Mouse (Mus musculus) left cerebral cortex, adult 8-10 months (tissue): ENCODE measurements around the gene Clpx. TPM values are rescaled to one million over a fixed set of nuclear protein-coding genes. Genes with fewer than 3 reads are reported as not detected.
A peak's percentile ranks its signal among the peaks of the same experiment; 100 is the strongest.

Source experiments
- DNase-seq, 2 experiments: peaks; one replicate each; pipeline ENCODE4 v3.0.0; 2022; ENCODE audit warnings: low spot score in 2 of 2
- total RNA-seq, 4 experiments: library from RNA; stranded (reverse); gene quantifications; 2 replicates each; pipeline ENCODE4 v1.2.4; 2022

The Clpx gene
- total RNA-seq, 4 experiments from 2014 or later: 28.4 to 30.9 (median 28.9) TPM

GRCm38 (mm10) chr9:65345854-65346475 lies 51.9 kb downstream of the Clpx start, which contains the start of gene Pdcd7:
Pdcd7 (plus strand) TSS chr9:65346104.
- DNase-seq: peak; percentile 94 to 95

- DNase-seq: peak; percentile 14 to 27
Measured at GRCm38 (mm10) chr9:65346476-65347111, 52.5 kb downstream of the Clpx start.

GRCm38 (mm10) chr9:65347112-65347850 lies 53.2 kb downstream of the Clpx start:
- DNase-seq: no peak

GRCm38 (mm10) chr9:65353251-65353650 lies 59.2 kb downstream of the Clpx start:
- DNase-seq: no peak

- DNase-seq: no peak
Measured at GRCm38 (mm10) chr9:65356561-65356960, 62.5 kb downstream of the Clpx start.

- DNase-seq: no peak
Measured at GRCm38 (mm10) chr9:65356971-65357370, 62.9 kb downstream of the Clpx start.

- no peak for DNase-seq
Measured at GRCm38 (mm10) chr9:65358956-65359480, 65.0 kb downstream of the Clpx start.

- no peak for DNase-seq
Measured at GRCm38 (mm10) chr9:65360641-65361448, 66.8 kb downstream of the Clpx start, which contains the start of gene Ubap1l. Ubap1l (plus strand) TSS chr9:65361041.

GRCm38 (mm10) chr9:65363684-65364083 lies 69.6 kb downstream of the Clpx start:
- DNase-seq: no peak

- no peak for DNase-seq
Measured at GRCm38 (mm10) chr9:65365721-65366120, 71.7 kb downstream of the Clpx start.

GRCm38 (mm10) chr9:65371756-65372155 lies 77.7 kb downstream of the Clpx start:
- no peak for DNase-seq

GRCm38 (mm10) chr9:65372449-65372848 lies 78.4 kb downstream of the Clpx start:
- DNase-seq: no peak

GRCm38 (mm10) chr9:65374468-65375162 lies 80.6 kb downstream of the Clpx start:
- no peak for DNase-seq

- peak; percentile 30 to 78 for DNase-seq
Measured at GRCm38 (mm10) chr9:65375163-65375934, 81.3 kb downstream of the Clpx start.

Other genes starting within 250 kb of the Clpx start
- 10 to 100 TPM; 35.7 to 39.1 (median 36.6) TPM for gene Igdcc4, start 192.8 kb upstream of the Clpx start, total RNA-seq
- 1 to 10 TPM; 1.2 to 2.1 (median 1.2) TPM for gene Igdcc3, start 153.1 kb upstream of the Clpx start, total RNA-seq
- 1 to 10 TPM; 3.4 to 4.8 (median 4.0) TPM for gene Parp16, start 98.9 kb upstream of the Clpx start, total RNA-seq
- gene Cilp, start 29.1 kb upstream of the Clpx start, total RNA-seq: under 1 TPM in 3 of 4 experiments, not detected in 1; 0.13 to 0.23 (median 0.19) TPM
- 10 to 100 TPM; 27.3 to 31.1 (median 27.9) TPM for gene Pdcd7, start 51.8 kb downstream of the Clpx start, total RNA-seq
- 1 to 10 TPM; 4.0 to 5.0 (median 4.7) TPM for gene Ubap1l, start 66.8 kb downstream of the Clpx start, total RNA-seq
- gene Kbtbd13, start 97.4 kb downstream of the Clpx start, total RNA-seq: under 1 TPM in 3 of 4 experiments, not detected in 1; 0.11 to 0.32 (median 0.12) TPM
- gene Rasl12, start 104.2 kb downstream of the Clpx start, total RNA-seq: 1 to 10 TPM; 2.1 to 3.4 (median 3.2) TPM
- gene Slc51b, start 128.7 kb downstream of the Clpx start, total RNA-seq: not detected
- 10 to 100 TPM; 16.4 to 20.5 (median 16.9) TPM for gene Mtfmt, start 141.5 kb downstream of the Clpx start, total RNA-seq
- gene Spg21, start 166.7 kb downstream of the Clpx start, total RNA-seq: 10 to 100 TPM; 33.6 to 43.7 (median 41.2) TPM
- 1 to 10 TPM; 3.8 to 6.4 (median 4.8) TPM for gene Ankdd1a, start 225.9 kb downstream of the Clpx start, total RNA-seq